ENCODE assay signal across 10 mouse cellular contexts in genomic region chr16:35625286-35626020, GRCm38 (mm10).
A peak's percentile ranks its signal among the peaks of the same experiment; 100 is the strongest.
DNase-seq lines count a peak whose midpoint lies in the region; ATAC-seq lines count a peak whose summit lies in the region.
"Had no signal": no experiment of that assay in that cellular context is flagged by ENCODE, and none has a peak within 500 bp of the region (broad histone marks: within the 10 kb centered on the region; RNA-seq: fewer than 3 reads in every experiment).

No protein-coding gene starts in this region.

- H3K27me3 ChIP-seq in forebrain, embryonic 14.5 days (replicated peaks; ENCODE audit: control insufficient read depth, insufficient read depth, low read length) = no peaks in the 10 kb centered on the region
- no peaks in the 10 kb centered on the region for H3K27me3 ChIP-seq in midbrain, embryonic 13.5 days
- H3K27me3 ChIP-seq: liver, embryonic 15.5 days had no signal

- H3K36me3 ChIP-seq in forebrain, embryonic 14.5 days (ENCODE audit: control insufficient read depth, insufficient read depth, low read length) = peaks cover 17% of the 10 kb centered on the region
- peaks cover 12% of the 10 kb centered on the region for H3K36me3 ChIP-seq in midbrain, embryonic 13.5 days
- H3K36me3 ChIP-seq: liver, embryonic 15.5 days had no signal

- peak; percentile 22 to 38 for DNase-seq in layer of hippocampus, adult 8-10 months (ENCODE audit: low spot score in 2 of 2)
- no peak for DNase-seq in layer of hippocampus, adult 9-10 months (ENCODE audit: low spot score)
- peak; percentile 76 to 82 for DNase-seq in adrenal gland, postnatal 36 days
- DNase-seq in forebrain, embryonic 14.5 days (ENCODE audit: low spot score) = peak; percentile 74
- DNase-seq in left cerebral cortex, adult 18-20 months (ENCODE audit: low spot score in 2 of 2) = no peak
- DNase-seq in heart, adult 11 months = no peak
- DNase-seq: heart, adult 2 months had no signal

- ATAC-seq in forebrain, embryonic 14.5 days = peak; percentile 51
- peak; percentile 57 for ATAC-seq in midbrain, embryonic 13.5 days
- ATAC-seq in granulocyte monocyte progenitor cell, adult 5-6 weeks (replicated peaks; ENCODE audit: poor library complexity, severe bottlenecking) = no peak

- H3K4me2 ChIP-seq in forebrain, embryonic 14.5 days (ENCODE audit: low read length) = no peak overlapping the region
- H3K4me2 ChIP-seq in midbrain, embryonic 13.5 days (replicated peaks) = no peak overlapping the region
- H3K4me2 ChIP-seq: liver, embryonic 15.5 days had no signal

- H3K9me3 ChIP-seq in forebrain, embryonic 14.5 days (replicated peaks; ENCODE audit: control insufficient read depth, low read length) = no peaks in the 10 kb centered on the region
- H3K9me3 ChIP-seq in midbrain, embryonic 13.5 days = no peaks in the 10 kb centered on the region
- H3K9me3 ChIP-seq: liver, embryonic 15.5 days had no signal

- H3K4me3 ChIP-seq in forebrain, embryonic 14.5 days (ENCODE audit: low read depth, low read length) = no peak overlapping the region
- H3K4me3 ChIP-seq in midbrain, embryonic 13.5 days (replicated peaks) = no peak overlapping the region
- H3K4me3 ChIP-seq: heart, adult 2 months; liver, embryonic 15.5 days had no signal

- peaks cover 22% of the 10 kb centered on the region for H3K4me1 ChIP-seq in forebrain, embryonic 14.5 days (ENCODE audit: control insufficient read depth, insufficient read depth, low read length)
- H3K4me1 ChIP-seq in midbrain, embryonic 13.5 days (replicated peaks) = peaks cover 42% of the 10 kb centered on the region
- H3K4me1 ChIP-seq: liver, embryonic 15.5 days had no signal

- H3K27ac ChIP-seq in forebrain, embryonic 14.5 days (ENCODE audit: low read depth, low read length) = peak overlapping the region; percentile 69
- H3K27ac ChIP-seq in midbrain, embryonic 13.5 days = peak overlapping the region; percentile 59
- H3K27ac ChIP-seq: heart, adult 2 months; liver, embryonic 15.5 days had no signal

- 53% methylated on average over 16 of the region's 16 CpGs for whole genome bisulfite sequencing in forebrain, embryonic 14.5 days
- WGBS in midbrain, embryonic 13.5 days = 56% methylated on average over 16 of the region's 16 CpGs

- H3K9ac ChIP-seq in forebrain, embryonic 14.5 days (ENCODE audit: low read length) = no peak overlapping the region; the same call in 1 of the 2 replicates
- H3K9ac ChIP-seq in midbrain, embryonic 13.5 days (replicated peaks) = no peak overlapping the region
- H3K9ac ChIP-seq: liver, embryonic 15.5 days had no signal

Comparison
In these comparisons a context has a peak if more than half of its experiments do, and no peak if none do; other contexts are left out.
1. DNase-seq: peak in layer of hippocampus, adult 8-10 months (2 of 2), adrenal gland, postnatal 36 days (2 of 2) and forebrain, embryonic 14.5 days (single experiment); none in layer of hippocampus, adult 9-10 months (single experiment), left cerebral cortex, adult 18-20 months (0 of 2) and heart, adult 11 months (single experiment).